Mouse (Mus musculus) spleen, postnatal 36 days (tissue): ENCODE data around the gene Slc24a3.

Experiments used
- DNase-seq, 2 experiments: peaks; one replicate each; pipeline ENCODE4 v3.0.0; 2022; ENCODE audit warnings: low spot score in 2 of 2, mixed read lengths in 1 of 2

Slc24a3 gene

GRCm38 (mm10) chr2:145197076-145197475 lies 29.5 kb downstream of the Slc24a3 start:
- DNase-seq: peak; percentile 31 to 44

- no peak for DNase-seq
Observed at GRCm38 (mm10) chr2:145213587-145213986, 46.0 kb downstream of the Slc24a3 start.

- no peak for DNase-seq
Observed at GRCm38 (mm10) chr2:145214086-145214831, 46.7 kb downstream of the Slc24a3 start.

- no peak for DNase-seq
Observed at GRCm38 (mm10) chr2:145216580-145216979, 49.0 kb downstream of the Slc24a3 start.

GRCm38 (mm10) chr2:145217422-145217821 lies 49.9 kb downstream of the Slc24a3 start:
- DNase-seq: no peak

GRCm38 (mm10) chr2:145219246-145219645 lies 51.7 kb downstream of the Slc24a3 start:
- no peak for DNase-seq

- no peak for DNase-seq
Observed at GRCm38 (mm10) chr2:145223646-145224045, 56.1 kb downstream of the Slc24a3 start.

GRCm38 (mm10) chr2:145225640-145226039 lies 58.1 kb downstream of the Slc24a3 start:
- peak in 1 of 2 experiments; percentile 8 for DNase-seq

- peak in 1 of 2 experiments; percentile 12 for DNase-seq
Observed at GRCm38 (mm10) chr2:145226100-145226499, 58.5 kb downstream of the Slc24a3 start.

- DNase-seq: no peak
Observed at GRCm38 (mm10) chr2:145227351-145227750, 59.8 kb downstream of the Slc24a3 start.

- DNase-seq: no peak
Observed at GRCm38 (mm10) chr2:145232764-145233484, 65.4 kb downstream of the Slc24a3 start.

- DNase-seq: peak; percentile 10 to 14
Observed at GRCm38 (mm10) chr2:145233547-145234398, 66.2 kb downstream of the Slc24a3 start.

GRCm38 (mm10) chr2:145246384-145246783 lies 78.8 kb downstream of the Slc24a3 start:
- DNase-seq: no peak

- DNase-seq: no peak
Observed at GRCm38 (mm10) chr2:145248185-145248584, 80.6 kb downstream of the Slc24a3 start.

GRCm38 (mm10) chr2:145257332-145257731 lies 89.8 kb downstream of the Slc24a3 start:
- DNase-seq: no peak

GRCm38 (mm10) chr2:145257855-145258254 lies 90.3 kb downstream of the Slc24a3 start:
- no peak for DNase-seq

- DNase-seq: no peak
Observed at GRCm38 (mm10) chr2:145260574-145260973, 93.0 kb downstream of the Slc24a3 start.

GRCm38 (mm10) chr2:145262153-145262552 lies 94.6 kb downstream of the Slc24a3 start:
- no peak for DNase-seq

- no peak for DNase-seq
Observed at GRCm38 (mm10) chr2:145266723-145267122, 99.2 kb downstream of the Slc24a3 start.

GRCm38 (mm10) chr2:145268971-145269370 lies 101.4 kb downstream of the Slc24a3 start:
- no peak for DNase-seq

- DNase-seq: no peak
Observed at GRCm38 (mm10) chr2:145269410-145269809, 101.9 kb downstream of the Slc24a3 start.
